Mouse (Mus musculus) frontal cortex, postnatal 14 days (tissue): ENCODE data around the gene Ppp1r3a.
A peak's percentile ranks its signal among the peaks of the same experiment; 100 is the strongest.
"Not testable (repeated sequence)": the region's sequence is repeated elsewhere in the genome, so short reads cannot be mapped to it uniquely, and the experiment has no call there.

Experiments used
- DNase-seq, 2 experiments: peaks; one replicate each; pipeline ENCODE4 v3.0.0; 2022; ENCODE audit warnings: low spot score in 2 of 2

The Ppp1r3a gene

DNA sequence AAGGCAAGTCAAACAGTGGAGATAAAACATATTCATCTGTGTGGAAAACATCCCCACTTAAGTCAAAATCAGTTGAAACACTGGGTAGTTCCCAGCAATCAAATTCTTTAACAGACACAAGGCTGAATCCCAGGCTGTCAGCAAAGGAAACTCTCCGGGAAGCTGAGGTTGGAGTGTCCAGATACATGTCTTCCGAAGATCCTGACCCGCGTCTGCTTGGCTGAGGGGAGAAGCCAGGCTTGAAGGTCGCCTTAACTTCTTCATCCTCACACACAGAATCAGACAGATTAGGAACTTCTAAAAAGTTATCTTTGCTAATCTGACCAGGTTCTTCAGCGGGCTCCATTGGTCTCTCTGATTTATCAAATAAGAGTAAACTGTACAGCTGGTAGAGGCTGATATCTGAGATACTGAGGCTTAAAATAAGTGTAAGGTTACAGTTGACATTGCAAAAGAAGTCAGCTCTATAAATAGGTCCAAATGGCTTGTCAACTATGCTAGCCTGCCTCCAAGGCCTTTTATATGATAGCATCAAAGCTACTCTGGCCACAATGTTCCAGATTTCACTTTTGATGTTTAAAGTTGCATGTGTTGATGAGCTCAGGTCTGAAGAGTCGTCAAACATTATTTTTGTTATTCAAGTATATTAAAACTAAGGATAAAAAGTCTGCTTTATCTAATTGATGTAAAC, at the start of gene Ppp1r3a:
Ppp1r3a (minus strand) TSS at position 374 of the 691 bp plus-strand sequence.
- DNase-seq = no peak

GRCm38 (mm10) chr6:14787157-14787938, 32.3 kb upstream of the Ppp1r3a start:
- no peak for DNase-seq

DNA sequence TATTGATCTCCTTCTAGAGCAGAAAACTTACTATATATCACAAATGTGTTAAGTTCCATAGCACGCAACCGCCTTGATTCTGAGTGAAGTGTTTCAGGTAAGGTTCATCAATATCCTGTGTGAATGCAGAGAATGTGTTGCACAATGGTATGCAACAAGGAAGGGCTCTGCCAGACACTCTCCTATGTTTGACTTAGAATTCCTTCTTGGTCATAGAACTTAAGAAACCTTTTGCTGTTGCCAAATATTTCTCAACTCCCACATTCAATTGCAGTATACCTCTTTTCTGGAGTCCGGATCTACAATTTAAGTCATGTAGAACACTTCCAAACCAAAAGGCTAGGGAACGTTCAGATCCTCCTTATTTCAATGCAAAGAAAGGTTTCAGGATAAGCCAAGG, 22.8 kb upstream of the Ppp1r3a start:
- DNase-seq = no peak

DNA sequence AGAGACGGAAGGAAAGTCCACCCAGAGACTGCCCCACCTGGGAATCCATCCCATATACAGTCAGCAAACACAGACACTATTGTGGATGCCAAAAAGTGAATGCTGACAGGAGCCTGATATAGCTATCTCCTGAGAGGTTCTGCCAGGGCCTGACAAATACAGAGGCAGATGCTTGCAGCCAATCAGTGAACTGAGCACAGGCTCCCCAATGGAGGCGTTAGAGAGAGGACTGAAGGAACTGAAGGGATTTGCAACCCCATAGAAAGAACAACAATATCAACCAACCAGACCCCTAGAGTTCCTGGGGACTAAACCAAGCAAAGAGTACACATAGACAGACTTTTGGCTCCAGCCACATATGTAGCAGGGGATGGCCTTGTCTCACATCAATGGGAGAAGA, 16.6 kb upstream of the Ppp1r3a start:
- no peak for DNase-seq

DNA sequence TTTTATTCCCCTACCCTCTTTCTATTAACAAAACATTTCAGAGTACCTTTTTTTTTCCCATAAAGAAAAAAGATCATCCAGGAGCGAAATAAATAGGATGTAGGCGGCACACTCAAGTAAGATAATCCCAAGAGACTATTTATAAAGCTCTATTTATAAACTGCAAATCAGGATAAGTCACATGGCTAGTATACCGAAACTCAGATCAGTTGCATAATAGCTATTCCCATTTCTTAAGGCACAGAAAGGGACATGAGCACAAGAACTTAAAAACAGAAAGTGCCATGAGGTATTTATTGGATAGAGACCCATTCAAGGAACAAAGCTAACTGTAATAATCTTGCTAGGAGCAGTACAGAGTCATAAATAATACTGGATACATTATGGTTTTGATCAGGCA, 2.4 kb upstream of the Ppp1r3a start:
- DNase-seq = no peak

DNA sequence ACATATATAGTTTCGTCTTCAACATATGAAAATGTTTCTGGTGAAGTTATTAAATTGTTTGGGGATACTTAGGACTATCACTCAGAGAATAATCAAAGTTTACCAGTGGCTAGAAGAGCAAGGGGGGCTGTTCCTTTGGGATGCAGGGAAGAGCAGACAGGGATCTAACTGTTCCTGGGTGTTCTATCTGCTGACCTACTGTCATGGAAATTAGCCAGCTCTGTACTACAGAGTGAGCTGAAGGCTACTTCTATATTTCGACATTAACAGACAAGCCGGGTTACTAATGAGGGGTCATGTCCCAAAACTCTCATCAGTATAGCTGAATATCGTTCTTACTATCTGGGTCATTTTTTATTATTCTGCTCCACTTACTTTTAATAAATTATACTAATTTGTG, 1.6 kb downstream of the Ppp1r3a start:
- DNase-seq = no peak

GRCm38 (mm10) chr6:14752211-14752610, 2.9 kb downstream of the Ppp1r3a start:
- DNase-seq = no peak

DNA sequence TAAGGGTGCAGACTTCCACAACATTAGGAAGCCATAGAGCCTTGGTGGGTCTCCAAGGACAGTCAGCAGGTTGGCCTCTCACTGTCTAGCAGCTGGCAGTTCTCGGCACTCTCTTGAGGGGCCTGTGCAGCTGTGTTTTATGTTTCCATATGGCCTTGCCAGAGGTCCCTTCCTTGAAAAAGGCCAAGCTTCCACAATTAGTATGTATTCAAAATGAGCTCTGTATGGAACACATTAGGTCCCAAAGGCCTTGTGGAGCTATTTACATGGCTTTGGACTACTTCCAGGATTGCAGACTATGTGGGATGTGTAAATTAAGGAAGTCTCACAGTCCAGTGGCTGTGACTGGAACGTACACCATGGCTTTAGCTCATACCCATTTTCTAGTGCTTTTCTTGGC, 8.1 kb downstream of the Ppp1r3a start:
- no peak for DNase-seq

- no peak for DNase-seq
Measured at GRCm38 (mm10) chr6:14736017-14736416, 19.1 kb downstream of the Ppp1r3a start.

GRCm38 (mm10) chr6:14731011-14731410, 24.1 kb downstream of the Ppp1r3a start:
- DNase-seq = no peak

- no peak for DNase-seq
Measured at GRCm38 (mm10) chr6:14720772-14721414, 34.2 kb downstream of the Ppp1r3a start.

GRCm38 (mm10) chr6:14720110-14720771, 34.8 kb downstream of the Ppp1r3a start:
- DNase-seq = no peak

GRCm38 (mm10) chr6:14715129-14715989, 39.7 kb downstream of the Ppp1r3a start:
- DNase-seq = no peak

- DNase-seq = no peak
Measured at GRCm38 (mm10) chr6:14712146-14712545, 42.9 kb downstream of the Ppp1r3a start.

GRCm38 (mm10) chr6:14700030-14700429, 55.0 kb downstream of the Ppp1r3a start:
- DNase-seq = no peak

DNA sequence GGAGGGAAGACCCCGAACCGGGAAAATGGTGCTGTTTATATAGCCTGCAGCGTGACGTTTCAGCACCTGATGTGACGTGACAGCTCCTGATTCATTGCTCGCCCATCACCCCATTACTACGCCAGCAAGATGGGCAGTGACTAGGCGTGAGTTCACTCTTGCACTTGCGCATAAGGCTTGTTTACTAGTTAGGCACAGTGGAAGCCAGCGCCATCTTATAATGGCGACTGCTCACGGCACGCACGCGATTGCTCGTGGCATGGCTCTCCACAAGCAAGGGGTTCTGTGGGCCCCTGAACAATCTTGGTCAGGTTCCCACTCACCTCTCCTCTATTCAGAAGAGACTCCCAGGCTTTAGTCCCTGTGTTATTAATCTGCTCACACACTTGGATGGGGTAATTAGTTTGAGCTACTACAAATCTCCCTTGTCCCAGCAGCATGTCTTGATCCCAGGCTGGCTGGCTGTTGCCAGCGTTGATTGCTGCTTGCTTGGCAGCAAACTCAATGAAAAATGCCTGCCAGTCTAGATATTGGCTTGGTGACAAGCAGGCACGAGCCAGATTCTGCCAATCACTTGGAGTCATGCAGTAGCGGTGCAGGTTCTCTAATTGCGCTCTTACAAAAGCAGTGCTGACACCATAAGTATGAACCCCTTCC, 75.7 kb downstream of the Ppp1r3a start:
- DNase-seq = peak in 1 of 2 experiments; percentile 5

GRCm38 (mm10) chr6:14668966-14669365, 86.1 kb downstream of the Ppp1r3a start:
- not testable (repeated sequence) for DNase-seq

GRCm38 (mm10) chr6:14667651-14668050, 87.4 kb downstream of the Ppp1r3a start:
- DNase-seq = not testable (repeated sequence)
